Comparison of ENCODE assay signal across 25 mouse cellular contexts in genomic region chr11:49090551-49090950, GRCm38 (mm10). TPM values are rescaled to one million over a fixed set of nuclear protein-coding genes. Genes with fewer than 3 reads are reported as not detected.
"Had no signal": no experiment of that assay in that cellular context is flagged by ENCODE, and none has a peak within 500 bp of the region (broad histone marks: within the 10 kb centered on the region; RNA-seq: fewer than 3 reads in every experiment).

No protein-coding gene starts in this region.

- DNase-seq: kidney, adult 18-20 months; kidney, postnatal 14 days; layer of hippocampus, postnatal 36 days; lung, adult 2 months; lung, postnatal 4 days; midbrain, embryonic 14.5 days; retina, postnatal 1 day; right cerebral cortex, postnatal 14 days; thymus, adult 2 months; thymus, postnatal 25 days had no signal

- H3K4me1 ChIP-seq: neural tube, embryonic 13.5 days had no signal

- H3K9me3 ChIP-seq: intestine, embryonic 15.5 days; limb, embryonic 12.5 days; midbrain, embryonic 10.5 days; neural tube, embryonic 13.5 days; stomach, embryonic 15.5 days had no signal

- H3K4me2 ChIP-seq: intestine, embryonic 15.5 days; limb, embryonic 12.5 days; neural tube, embryonic 13.5 days; stomach, embryonic 15.5 days had no signal

- H3K27ac ChIP-seq: intestine, embryonic 15.5 days; limb, embryonic 12.5 days; midbrain, embryonic 10.5 days; neural tube, embryonic 13.5 days; stomach, embryonic 15.5 days had no signal

- ATAC-seq: lung, postnatal 0 days had no signal

- H3K36me3 ChIP-seq: intestine, embryonic 15.5 days; limb, embryonic 12.5 days; midbrain, embryonic 10.5 days; neural tube, embryonic 13.5 days; stomach, embryonic 15.5 days had no signal

- H3K4me3 ChIP-seq: intestine, embryonic 15.5 days; limb, embryonic 12.5 days; midbrain, embryonic 10.5 days; neural tube, embryonic 13.5 days; stomach, embryonic 15.5 days had no signal

- H3K27me3 ChIP-seq: intestine, embryonic 15.5 days; limb, embryonic 12.5 days; neural tube, embryonic 13.5 days; stomach, embryonic 15.5 days had no signal

- H3K9ac ChIP-seq: intestine, embryonic 15.5 days; limb, embryonic 12.5 days; neural tube, embryonic 13.5 days; stomach, embryonic 15.5 days had no signal

RNA-seq across cellular contexts. Expression of gene Olfr1396, which starts 24.1 kb away (rescaled TPM):
- total RNA-seq: layer of hippocampus, adult 8-10 months; layer of hippocampus, postnatal 36 days; left cerebral cortex, adult 8-10 months; left cerebral cortex, postnatal 25 days; megakaryocyte, adult 5-6 weeks had no signal
- polyA plus RNA-seq: intestine, embryonic 15.5 days; kidney, embryonic 14.5 days; large intestine, adult 2 months; limb, embryonic 12.5 days; lung, postnatal 0 days; midbrain, embryonic 10.5 days; midbrain, embryonic 14.5 days; neural tube, embryonic 13.5 days; stomach, embryonic 15.5 days; testis, adult 2 months had no signal

RNA-seq across cellular contexts. Expression of gene Tgtp2, which starts 26.5 kb away (rescaled TPM):
- polyA plus RNA-seq: kidney, embryonic 14.5 days; limb, embryonic 12.5 days; midbrain, embryonic 10.5 days had no signal

RNA-seq across cellular contexts. Expression of gene Olfr1395, which starts 51.5 kb away (rescaled TPM):
- total RNA-seq: layer of hippocampus, adult 8-10 months; layer of hippocampus, postnatal 36 days; left cerebral cortex, adult 8-10 months; left cerebral cortex, postnatal 25 days; megakaryocyte, adult 5-6 weeks had no signal
- polyA plus RNA-seq: intestine, embryonic 15.5 days; kidney, embryonic 14.5 days; large intestine, adult 2 months; limb, embryonic 12.5 days; lung, adult 2 months; lung, postnatal 0 days; midbrain, embryonic 10.5 days; midbrain, embryonic 14.5 days; neural tube, embryonic 13.5 days; spleen, adult 2 months; stomach, embryonic 15.5 days; testis, adult 2 months; thymus, adult 2 months; urinary bladder, adult 2 months had no signal
